Mouse (Mus musculus) heart, embryonic 14.5 days (tissue): ENCODE results near the gene Psmd2. TPM values are rescaled to one million over a fixed set of nuclear protein-coding genes. Genes with fewer than 3 reads are reported as not detected.
A peak's percentile ranks its signal among the peaks of the same experiment; 100 is the strongest.

ENCODE experiments used
- ATAC-seq: fragments of 200-750 bp; cut with Nextera tagmentation; 2 replicates; pipeline ENCODE4 v1.8.0; 2017; ENCODE audit warnings: low read depth, moderate TSS enrichment; ENCODE audit not compliant: insufficient number of reproducible peaks, insufficient read depth, low FRiP score
- H3K27ac ChIP-seq, 2 experiments: fragments of 200-500 bp in 1 of 2; fragments of 300-500 bp in 1 of 2; sonication (generic) in 1 of 2; replicated peaks in 1 of 2; 2 replicates each; pipeline ENCODE4 v1.5.1; 2012 to 2014; ENCODE audit warnings: low read depth in 2 of 2, low read length in 2 of 2, control low read depth in 1 of 2, mild to moderate bottlenecking in 1 of 2, mixed read lengths in 1 of 2; ENCODE audit not compliant: control insufficient read depth in 1 of 2, insufficient read depth in 1 of 2
- H3K27me3 ChIP-seq: fragments of 300-500 bp; sonication (generic); 2 replicates; pipeline ENCODE4 v1.6.1; 2014; ENCODE audit warnings: mild to moderate bottlenecking, low read length, control low read depth; ENCODE audit not compliant: control insufficient read depth, insufficient read depth
- H3K36me3 ChIP-seq: fragments of 300-500 bp; sonication (generic); 2 replicates; pipeline ENCODE4 v1.6.1; 2014; ENCODE audit warnings: mild to moderate bottlenecking, control low read depth, low read length, mixed read lengths; ENCODE audit not compliant: control insufficient read depth, insufficient read depth
- H3K4me1 ChIP-seq, 2 experiments: fragments of 200-500 bp in 1 of 2; fragments of 300-500 bp in 1 of 2; sonication (generic) in 1 of 2; 2 replicates each; pipeline ENCODE4 v1.6.1; 2012 to 2014; ENCODE audit warnings: low read length in 2 of 2, control low read depth in 1 of 2, mixed read lengths in 1 of 2; ENCODE audit not compliant: control insufficient read depth in 2 of 2, insufficient read depth in 2 of 2
- H3K4me2 ChIP-seq: fragments of 300-500 bp; sonication (generic); 2 replicates; pipeline ENCODE4 v1.6.1; 2014; ENCODE audit warnings: mild to moderate bottlenecking, low read length
- H3K4me3 ChIP-seq, 2 experiments: fragments of 200-500 bp in 1 of 2; fragments of 300-500 bp in 1 of 2; sonication (generic) in 1 of 2; 2 replicates each; pipeline ENCODE4 v1.5.1; 2012 to 2014; ENCODE audit warnings: low read length in 2 of 2, mild to moderate bottlenecking in 2 of 2, control low read depth in 1 of 2, low read depth in 1 of 2, moderate library complexity in 1 of 2; ENCODE audit not compliant: control insufficient read depth in 1 of 2, insufficient read depth in 1 of 2
- H3K9ac ChIP-seq: fragments of 300-500 bp; sonication (generic); 2 replicates; pipeline ENCODE4 v1.6.1; 2014; ENCODE audit warnings: mild to moderate bottlenecking, low read length
- H3K9me3 ChIP-seq: fragments of 300-500 bp; sonication (generic); 2 replicates; pipeline ENCODE4 v1.6.1; 2016; ENCODE audit warnings: low read length, control low read depth; ENCODE audit not compliant: control insufficient read depth
- WGBS: fragments of 180-500 bp; shearing (Covaris S2); extraction: QIAGEN DNeasy Blood & Tissue Kit; methylation state at CpG from one replicate; pipeline ENCODE4 v1.1.7; 2014; 5-methylcytosine and 5-hydroxymethylcytosine counted together
- polyA plus RNA-seq: library from polyadenylated mRNA; unstranded; fragments of >200 nt; fragmentation: Nextera tagmentation; extraction: Ambion mirVana; gene quantifications from 2 replicates; pipeline ENCODE4 v1.2.1, GENCODE M21; 2014

Psmd2 gene
- polyA plus RNA-seq, 1 experiment from 2014 or later: 217 TPM

DNA sequence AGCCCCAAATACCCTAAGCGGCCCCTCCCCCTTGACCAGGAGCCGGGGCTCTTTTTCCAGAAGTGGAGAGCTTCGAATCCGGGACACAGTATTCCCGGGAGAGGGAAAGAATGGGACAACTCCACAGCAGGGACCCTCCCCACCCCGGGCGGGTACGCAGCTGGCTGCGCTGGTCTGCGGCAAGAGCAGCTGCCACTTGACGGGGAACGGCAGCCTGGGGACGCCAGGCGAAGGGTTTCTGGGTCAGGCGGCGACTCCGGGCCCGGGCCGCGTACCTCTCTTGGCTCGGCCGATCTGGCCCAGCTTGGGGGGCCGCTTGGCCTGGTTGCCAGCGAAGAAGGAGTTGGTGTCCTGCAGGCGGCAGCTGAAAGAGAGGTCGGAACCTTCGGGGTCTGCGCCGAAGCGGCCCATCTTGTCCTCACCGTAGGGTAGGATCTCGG lies 30.7 kb upstream of the Psmd2 start:
- peaks cover 5 to 31% of the 10 kb centered on the region in 2 experiments; a peak in 3 of 4 replicates for H3K4me1 ChIP-seq
- H3K27ac ChIP-seq: 0 out of 4 replicates have a peak overlapping the region, but pooled peaks of 1 of the 2 experiments have one; percentile 37
- no peaks in the 10 kb centered on the region for H3K36me3 ChIP-seq
- peak; percentile 26; the same call in 1 of the 2 replicates for ATAC-seq
- H3K4me2 ChIP-seq: peak overlapping the region; percentile 100
- no peaks in the 10 kb centered on the region for H3K9me3 ChIP-seq
- WGBS: under 1% methylated on average over 32 of the region's 32 CpGs
- H3K27me3 ChIP-seq: peaks cover 45% of the 10 kb centered on the region
- H3K9ac ChIP-seq: peak overlapping the region; percentile 72
- peak overlapping the region; percentile 62 to 68 for H3K4me3 ChIP-seq

DNA sequence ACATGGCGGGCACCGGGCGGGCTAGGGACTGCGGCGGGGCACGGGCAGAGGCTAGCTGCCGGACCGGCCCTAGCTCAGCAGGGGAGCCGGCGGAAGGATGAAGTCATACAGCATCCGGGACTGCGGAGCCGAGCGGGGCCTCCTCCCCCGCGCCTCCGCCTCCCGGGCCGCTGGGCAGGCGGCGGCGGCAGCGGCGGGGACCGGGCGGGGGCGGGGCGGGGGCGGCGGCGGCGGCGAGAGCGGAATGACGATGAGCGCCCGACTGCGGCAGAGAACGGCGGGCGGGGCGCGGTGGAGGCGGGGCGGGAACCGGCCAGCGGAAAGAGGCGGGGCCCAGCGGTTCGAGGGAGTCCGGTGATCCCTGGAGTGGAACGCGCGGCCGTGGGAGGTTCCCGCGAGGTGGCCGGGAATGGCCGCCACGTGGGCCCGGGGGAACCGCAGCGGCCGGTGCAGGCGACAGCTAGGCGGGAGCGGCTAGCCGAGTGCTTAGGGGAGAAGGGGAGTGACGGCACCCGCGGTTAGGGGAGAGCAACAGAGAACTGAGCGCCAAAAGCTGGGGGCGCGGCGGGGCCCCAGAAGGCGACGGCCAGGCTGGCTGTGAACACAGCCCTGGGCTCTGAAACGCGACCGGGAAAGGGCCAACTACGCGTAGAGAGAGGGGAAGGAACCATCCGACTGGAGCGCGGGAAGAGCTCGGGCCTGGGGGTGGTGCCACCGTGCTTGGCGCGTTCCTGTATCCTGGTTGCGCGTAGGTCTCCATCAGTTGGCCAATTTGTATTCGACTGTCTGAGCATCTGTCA lies 30.1 kb upstream of the Psmd2 start, which contains the start of gene Camk2n2:
TSS of gene Camk2n2 (minus strand) at position 97 of the 800 bp plus-strand sequence.
- Histone ChIP-seq H3K27ac (0 out of 4 replicates have a peak within 1 kb of the TSS, but pooled peaks of 1 of the 2 experiments have one; percentile 37), H3K36me3 (no peaks in the 10 kb centered on the region), H3K9me3 (no peaks in the 10 kb centered on the region), H3K4me2 (peak within 1 kb of the TSS; percentile 100), H3K4me3 (peak within 1 kb of the TSS; percentile 62 to 68), H3K9ac (peak within 1 kb of the TSS; percentile 72), H3K27me3 (peaks cover 45% of the 10 kb centered on the region), H3K4me1 (peaks cover 5 to 31% of the 10 kb centered on the region in 2 experiments; a peak in 3 of 4 replicates)
- under 1% methylated on average over 65 of the region's 92 CpGs for WGBS
- peak; percentile 42 for ATAC-seq

DNA sequence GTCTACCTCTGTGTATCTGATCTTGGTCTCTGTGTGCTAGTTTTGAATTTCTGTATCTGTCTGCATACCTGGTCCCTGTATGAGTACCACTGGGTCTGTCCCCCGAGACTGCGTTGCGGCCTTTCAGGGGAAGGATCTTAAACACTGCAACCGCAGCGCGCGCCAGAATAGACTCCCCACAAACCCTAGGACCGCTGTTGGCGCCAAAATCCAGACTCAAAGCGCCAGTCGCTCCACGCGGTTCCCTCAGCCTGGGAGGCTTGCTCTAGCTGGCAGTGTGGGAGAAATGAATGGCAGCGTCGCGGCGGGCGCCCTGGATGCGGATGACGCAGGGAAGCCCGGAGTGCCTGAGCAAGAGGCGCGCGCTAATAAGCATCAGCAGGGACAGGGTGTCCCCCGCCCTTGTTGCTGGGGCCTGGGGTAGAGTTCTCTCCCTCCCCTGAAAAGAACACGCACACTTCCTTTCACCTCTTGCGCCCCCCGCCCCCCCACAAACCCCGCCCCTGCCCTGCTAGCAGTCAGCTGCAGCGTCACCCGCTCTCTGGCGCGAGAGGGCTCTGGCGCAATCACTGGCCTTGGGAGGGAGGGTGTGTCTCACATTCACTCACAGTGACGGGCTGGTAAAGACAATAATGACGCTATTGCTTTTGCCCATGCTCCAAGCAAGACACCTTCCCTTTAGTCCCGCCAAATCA lies 29.3 kb upstream of the Psmd2 start:
- Histone ChIP-seq H3K27me3 (peaks cover 45% of the 10 kb centered on the region), H3K36me3 (no peaks in the 10 kb centered on the region), H3K4me3 (peak overlapping the region; percentile 62 to 68), H3K4me1 (peaks cover 5 to 31% of the 10 kb centered on the region in 2 experiments; a peak in 3 of 4 replicates), H3K4me2 (peak overlapping the region; percentile 100), H3K9me3 (no peaks in the 10 kb centered on the region), H3K27ac (no peak overlapping the region), H3K9ac (peak overlapping the region; percentile 72)
- under 1% methylated on average over 36 of the region's 37 CpGs for WGBS
- ATAC-seq: no peak

DNA sequence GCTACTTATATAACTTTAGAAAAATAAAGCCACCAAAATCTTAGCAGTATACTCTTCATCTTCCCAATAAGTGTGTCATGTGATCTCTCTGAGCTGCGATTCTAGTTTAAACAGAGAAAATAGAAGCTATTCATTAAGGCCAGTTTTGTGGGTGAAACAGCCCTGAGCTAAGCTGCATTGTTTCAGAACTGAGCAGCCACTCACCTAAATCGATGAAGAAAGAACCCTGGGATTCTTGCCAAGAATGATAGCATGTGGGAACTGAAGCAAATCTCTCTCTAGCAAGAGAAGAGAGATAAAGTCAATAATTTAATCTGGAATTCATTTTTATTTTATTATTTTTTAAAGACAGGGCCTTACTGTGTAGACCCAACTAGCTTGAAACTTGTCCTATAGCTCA lies 28.2 kb upstream of the Psmd2 start:
- Histone ChIP-seq H3K27me3 (peaks cover 46% of the 10 kb centered on the region), H3K27ac (no peak overlapping the region), H3K9ac (no peak overlapping the region), H3K36me3 (no peaks in the 10 kb centered on the region), H3K4me2 (no peak overlapping the region), H3K4me1 (peaks cover 5 to 31% of the 10 kb centered on the region in 2 experiments; a peak in 3 of 4 replicates), H3K4me3 (no peak overlapping the region), H3K9me3 (no peaks in the 10 kb centered on the region)
- ATAC-seq: no peak
- 50% methylated on average over 2 of the region's 2 CpGs for WGBS

DNA sequence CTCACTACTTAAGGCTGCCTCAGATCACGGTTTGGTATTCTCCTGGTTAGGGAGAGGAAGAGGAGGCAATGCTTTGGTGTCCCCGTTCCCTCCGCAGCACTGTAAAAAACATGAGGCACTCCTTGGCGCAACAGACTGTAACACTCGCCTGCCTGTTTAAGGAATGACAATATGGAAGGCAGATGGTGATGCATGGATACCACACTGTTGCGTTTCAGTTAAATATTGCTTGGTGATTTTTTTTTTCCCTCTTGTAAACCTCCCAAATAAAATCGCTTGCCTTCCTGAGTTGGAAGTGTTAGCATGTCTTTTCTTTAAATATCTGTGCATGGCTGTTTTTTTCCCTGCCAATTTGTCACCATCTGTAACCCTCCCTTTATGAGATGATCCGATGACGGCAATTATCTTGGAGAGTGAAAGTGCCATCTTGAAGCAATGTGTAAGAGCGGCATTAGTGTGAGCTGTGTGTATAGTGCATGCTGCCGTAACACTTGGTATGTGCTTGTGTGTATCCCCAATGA lies 22.5 kb upstream of the Psmd2 start:
- Histone ChIP-seq H3K27me3 (peaks cover 26% of the 10 kb centered on the region), H3K9me3 (no peaks in the 10 kb centered on the region), H3K27ac (no peak overlapping the region), H3K4me2 (no peak overlapping the region), H3K4me3 (no peak overlapping the region), H3K9ac (no peak overlapping the region), H3K4me1 (peaks cover 0 to 7% of the 10 kb centered on the region in 2 experiments; a peak in 2 of 4 replicates), H3K36me3 (no peaks in the 10 kb centered on the region)
- 48% methylated on average over 11 of the region's 11 CpGs for WGBS
- ATAC-seq: no peak

DNA sequence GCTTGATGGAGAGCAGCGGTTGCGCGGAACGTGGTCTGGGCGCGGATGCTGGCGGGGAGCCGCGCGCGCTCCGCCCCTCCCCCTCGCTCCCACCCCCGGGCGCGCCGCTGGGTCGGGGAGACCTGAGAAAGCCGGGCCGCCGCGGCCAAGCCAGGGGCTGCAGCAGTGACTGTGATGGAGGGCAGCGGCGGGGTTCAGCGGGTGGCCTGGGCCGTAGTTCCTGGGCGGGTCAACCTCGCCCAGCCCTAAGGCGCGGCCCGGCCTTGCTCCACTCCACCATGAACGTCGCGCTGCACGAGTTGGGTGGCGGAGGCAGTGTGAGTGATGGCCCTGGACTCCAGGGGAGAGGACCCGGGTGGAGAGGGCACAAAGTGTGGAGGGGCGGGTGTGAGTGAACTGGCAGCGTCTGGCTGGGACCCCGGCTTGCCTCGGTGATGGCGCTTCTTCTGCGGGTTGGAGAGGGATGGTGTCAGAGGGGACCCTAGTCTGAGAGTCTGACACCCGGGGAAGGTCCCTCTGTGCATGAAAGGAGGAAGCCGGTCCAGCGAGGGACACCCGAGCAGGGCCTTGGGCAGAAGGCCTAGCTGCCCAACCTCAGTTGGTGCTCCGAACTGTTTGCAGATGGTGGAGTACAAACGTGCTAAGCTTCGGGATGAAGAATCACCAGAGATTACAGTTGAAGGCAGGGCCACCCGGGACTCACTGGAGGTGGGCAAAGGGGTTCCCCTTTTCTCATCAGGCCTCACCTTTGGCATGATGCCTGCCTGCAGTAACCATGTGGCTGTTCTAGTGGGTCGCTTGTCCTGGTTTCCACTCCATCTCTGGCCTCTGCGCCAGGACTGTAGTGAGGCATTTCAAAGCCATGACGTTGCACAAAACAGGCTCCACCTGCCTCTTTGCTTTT lies 21.5 kb upstream of the Psmd2 start, which contains the start of gene Ece2:
TSS of gene Ece2 (plus strand) at position 98 of the 904 bp plus-strand sequence.
- 7% methylated on average over 53 of the region's 54 CpGs for WGBS
- Histone ChIP-seq H3K27ac (no peak within 1 kb of the TSS), H3K4me2 (peak within 1 kb of the TSS; percentile 84), H3K9ac (peak within 1 kb of the TSS; percentile 67), H3K9me3 (no peaks in the 10 kb centered on the region), H3K4me1 (peaks cover 0 to 7% of the 10 kb centered on the region in 2 experiments; a peak in 2 of 4 replicates), H3K4me3 (peak within 1 kb of the TSS; percentile 48 to 52), H3K36me3 (no peaks in the 10 kb centered on the region), H3K27me3 (peaks cover 26% of the 10 kb centered on the region)
- ATAC-seq: 0 out of 2 replicates have a peak, but pooled peaks have one; percentile 21
